Mouse (Mus musculus) liver, adult 2 months (tissue): ENCODE data around the gene Tnni3. TPM values are rescaled to one million over a fixed set of nuclear protein-coding genes. Genes with fewer than 3 reads are reported as not detected.
A peak's percentile ranks its signal among the peaks of the same experiment; 100 is the strongest.
"Not testable (repeated sequence)": the region's sequence is repeated elsewhere in the genome, so short reads cannot be mapped to it uniquely, and the experiment has no call there.

Source experiments
- DNase-seq: peaks from one replicate; pipeline ENCODE4 v3.0.0-alpha.2; 2011; ENCODE audit warnings: low read depth, low spot score; ENCODE audit errors: extremely low read depth
- H3K27ac ChIP-seq: fragments of 200-500 bp; replicated peaks from 2 replicates; pipeline ENCODE4 v1.5.1; 2012; ENCODE audit warnings: low read depth, mild to moderate bottlenecking, control low read depth, inconsistent platforms, low read length; ENCODE audit not compliant: insufficient read depth
- H3K27me3 ChIP-seq: fragments of 200-500 bp; 2 replicates; pipeline ENCODE4 v1.6.1; 2012; ENCODE audit warnings: mild to moderate bottlenecking, moderate library complexity, low read length, inconsistent platforms; ENCODE audit not compliant: control insufficient read depth, insufficient read depth
- H3K36me3 ChIP-seq: fragments of 200-500 bp; 2 replicates; pipeline ENCODE4 v1.6.1; 2012; ENCODE audit warnings: low read length, inconsistent platforms; ENCODE audit not compliant: control insufficient read depth, insufficient read depth
- H3K4me1 ChIP-seq: fragments of 200-500 bp; 2 replicates; pipeline ENCODE4 v1.6.1; 2011; ENCODE audit warnings: low read length; ENCODE audit not compliant: control insufficient read depth, insufficient read depth
- H3K4me3 ChIP-seq: fragments of 200-500 bp; 2 replicates; pipeline ENCODE4 v1.5.1; 2011; ENCODE audit warnings: low read depth, mild to moderate bottlenecking, control low read depth, low read length, moderate library complexity; ENCODE audit not compliant: insufficient read depth
- H3K79me2 ChIP-seq: fragments of 200-500 bp; 2 replicates; pipeline ENCODE4 v1.6.1; 2012; ENCODE audit warnings: inconsistent platforms, mild to moderate bottlenecking, low read length, moderate library complexity; ENCODE audit not compliant: control insufficient read depth, insufficient read depth
- H3K9ac ChIP-seq: fragments of 200-500 bp; 2 replicates; pipeline ENCODE4 v1.6.1; 2012; ENCODE audit warnings: low read depth, mild to moderate bottlenecking, control low read depth, inconsistent platforms, low read length
- CTCF ChIP-seq: fragments of 200-500 bp; IDR thresholded peaks from 2 replicates; pipeline ENCODE4 v1.5.1; 2011; ENCODE audit warnings: low read depth, low read length, control low read depth
- POLR2A ChIP-seq: fragments of 200-500 bp; IDR thresholded peaks from 2 replicates; pipeline ENCODE4 v1.6.1; 2011; ENCODE audit warnings: low read length, control low read depth; ENCODE audit not compliant: insufficient read depth; ENCODE audit errors: extremely low read depth
- WGBS: fragments of 180-500 bp; shearing (Covaris S2); methylation state at CpG from one replicate; pipeline ENCODE4 v1.1.7; 2018; 5-methylcytosine and 5-hydroxymethylcytosine counted together
- polyA plus RNA-seq: library from polyadenylated mRNA; depleted of rRNA; stranded (reverse); fragments of >200 nt; gene quantifications from 2 replicates; pipeline ENCODE4 v1.2.3, GENCODE M21; 2012
- total RNA-seq: library from RNA; depleted of rRNA; stranded (reverse); fragments of >200 nt; gene quantifications from 2 replicates; pipeline ENCODE4 v1.2.3, GENCODE M21; 2014

The Tnni3 gene
- total and polyA plus RNA-seq, 2 experiments: 0.76 TPM; not detected in 1

DNA sequence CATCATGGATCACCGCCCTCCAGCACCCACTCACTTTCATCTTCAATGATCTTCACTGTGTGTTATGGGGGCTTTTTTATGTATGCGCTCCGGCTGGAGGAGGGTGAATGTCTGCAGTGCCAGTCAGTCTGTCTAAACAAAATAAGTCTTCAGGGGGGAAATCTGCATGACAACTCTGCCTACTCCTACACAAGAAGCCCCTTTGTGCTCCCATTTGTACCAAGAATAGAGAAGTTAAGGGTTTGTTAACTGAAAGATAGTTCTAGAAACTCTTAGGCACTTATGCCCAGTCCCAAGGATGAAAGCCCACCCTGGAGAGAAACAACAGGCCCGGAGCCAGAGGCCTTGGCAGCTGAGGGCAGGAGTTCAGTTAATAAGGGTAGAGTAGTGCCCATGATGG lies 12.3 kb upstream of the Tnni3 start:
- no peak for DNase-seq
- no peak for TF ChIP-seq CTCF
- TF ChIP-seq POLR2A: no peak
- H3K4me3 ChIP-seq: no peak overlapping the region
- WGBS: 89% methylated on average over 4 of the region's 4 CpGs
- H3K79me2 ChIP-seq: no peaks in the 10 kb centered on the region
- no peaks in the 10 kb centered on the region for H3K36me3 ChIP-seq
- H3K27me3 ChIP-seq: no peaks in the 10 kb centered on the region
- no peak overlapping the region for H3K9ac ChIP-seq
- no peaks in the 10 kb centered on the region for H3K4me1 ChIP-seq
- H3K27ac ChIP-seq: no peak overlapping the region

DNA sequence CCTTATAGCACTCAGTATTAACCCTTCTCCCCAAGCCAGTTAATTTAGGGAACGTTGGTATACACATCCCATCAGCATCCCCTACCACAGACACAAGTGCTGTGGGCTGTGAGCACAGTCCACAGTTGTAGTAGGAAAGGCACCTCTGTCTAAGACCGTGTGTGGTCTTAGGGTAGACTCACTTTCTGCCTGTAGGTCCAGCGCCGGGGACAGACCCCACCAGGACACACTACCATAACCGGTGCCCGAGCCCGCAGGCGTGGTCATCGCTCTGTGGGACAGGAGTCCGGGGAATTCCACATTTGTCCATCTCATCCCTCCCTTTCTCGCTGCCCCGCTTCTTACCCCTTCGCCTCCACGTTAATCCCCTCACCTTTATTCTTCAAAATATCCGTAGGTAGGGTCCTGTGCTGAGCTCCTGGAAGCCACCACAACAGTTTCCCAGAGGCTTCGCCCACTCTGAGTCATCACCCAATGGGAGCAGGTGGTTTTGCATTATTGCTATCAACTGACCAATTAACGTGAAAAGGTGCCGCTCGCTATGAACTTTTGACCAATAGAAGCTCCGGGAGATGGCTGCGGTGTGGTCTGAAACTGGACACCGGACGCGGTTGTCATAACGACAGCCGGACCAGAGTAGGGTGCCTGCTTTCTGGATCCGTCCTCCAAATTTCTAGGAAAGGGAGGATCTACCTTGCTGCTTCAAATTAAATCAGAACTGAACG lies 8.1 kb upstream of the Tnni3 start, which contains the start of gene Dnaaf3:
Dnaaf3 (minus strand) TSS at position 449 of the 725 bp plus-strand sequence.
- Histone ChIP-seq H3K9ac (no peak within 1 kb of the TSS), H3K4me3 (peak within 1 kb of the TSS; percentile 6; the same call in 1 of the 2 replicates), H3K4me1 (no peaks in the 10 kb centered on the region), H3K79me2 (no peaks in the 10 kb centered on the region), H3K27ac (no peak within 1 kb of the TSS), H3K36me3 (no peaks in the 10 kb centered on the region), H3K27me3 (no peaks in the 10 kb centered on the region)
- WGBS: 5% methylated on average over 28 of the region's 28 CpGs
- DNase-seq: peak; percentile 78
- TF ChIP-seq CTCF (no peak), POLR2A (no peak)

DNA sequence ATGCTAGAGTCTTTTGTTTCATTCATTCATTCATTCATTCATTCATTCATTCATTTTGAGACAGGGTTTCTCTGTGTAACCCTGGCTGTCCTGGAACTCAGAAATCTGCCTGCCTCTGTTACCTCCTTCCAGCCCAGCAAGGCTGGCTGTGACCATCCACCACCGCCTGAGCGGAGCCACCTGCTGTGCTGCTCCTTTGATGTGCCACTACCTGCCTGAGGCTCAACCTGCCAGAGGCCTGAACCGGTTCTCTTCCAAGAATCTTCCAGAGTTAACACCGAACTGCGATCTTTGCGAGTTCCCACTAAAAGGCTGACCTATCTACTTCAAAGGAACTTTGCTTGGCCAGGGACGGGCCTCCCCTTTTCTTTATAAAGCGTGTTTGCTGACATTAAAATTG lies 6.1 kb upstream of the Tnni3 start:
- H3K27me3 ChIP-seq, H3K36me3 ChIP-seq, H3K4me3 ChIP-seq, H3K4me1 ChIP-seq, H3K9ac ChIP-seq, H3K79me2 ChIP-seq, DNase-seq, H3K27ac ChIP-seq: not testable (repeated sequence)
- WGBS: 88% methylated on average over 8 of the region's 8 CpGs

DNA sequence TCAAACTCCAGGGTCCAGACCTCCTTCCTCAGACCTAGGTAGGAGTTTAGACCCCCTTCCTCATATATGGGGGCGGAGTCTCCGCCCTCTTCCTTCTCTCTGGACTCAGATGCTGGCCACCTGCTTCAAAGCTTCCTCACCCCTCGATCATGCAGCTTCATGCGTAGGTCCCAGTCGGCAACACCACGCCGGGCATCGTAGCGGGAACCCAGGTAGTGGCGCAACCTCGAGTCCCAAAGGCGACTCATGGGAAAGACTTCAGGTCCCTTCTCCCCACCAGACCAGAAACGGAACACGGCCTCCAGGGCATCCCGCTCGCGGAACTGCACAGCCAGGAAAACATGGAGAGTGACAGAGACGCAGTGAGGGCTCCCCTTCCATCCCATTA lies 3.3 kb upstream of the Tnni3 start:
- Histone ChIP-seq H3K27ac (no peak overlapping the region), H3K36me3 (no peaks in the 10 kb centered on the region), H3K4me3 (0 out of 2 replicates have a peak overlapping the region, but pooled peaks have one; percentile 10), H3K27me3 (no peaks in the 10 kb centered on the region), H3K9ac (no peak overlapping the region), H3K79me2 (no peaks in the 10 kb centered on the region), H3K4me1 (peaks cover 2% of the 10 kb centered on the region; the same call in 1 of the 2 replicates)
- DNase-seq: no peak
- WGBS: 72% methylated on average over 18 of the region's 18 CpGs
- TF ChIP-seq POLR2A (no peak), CTCF (no peak)

DNA sequence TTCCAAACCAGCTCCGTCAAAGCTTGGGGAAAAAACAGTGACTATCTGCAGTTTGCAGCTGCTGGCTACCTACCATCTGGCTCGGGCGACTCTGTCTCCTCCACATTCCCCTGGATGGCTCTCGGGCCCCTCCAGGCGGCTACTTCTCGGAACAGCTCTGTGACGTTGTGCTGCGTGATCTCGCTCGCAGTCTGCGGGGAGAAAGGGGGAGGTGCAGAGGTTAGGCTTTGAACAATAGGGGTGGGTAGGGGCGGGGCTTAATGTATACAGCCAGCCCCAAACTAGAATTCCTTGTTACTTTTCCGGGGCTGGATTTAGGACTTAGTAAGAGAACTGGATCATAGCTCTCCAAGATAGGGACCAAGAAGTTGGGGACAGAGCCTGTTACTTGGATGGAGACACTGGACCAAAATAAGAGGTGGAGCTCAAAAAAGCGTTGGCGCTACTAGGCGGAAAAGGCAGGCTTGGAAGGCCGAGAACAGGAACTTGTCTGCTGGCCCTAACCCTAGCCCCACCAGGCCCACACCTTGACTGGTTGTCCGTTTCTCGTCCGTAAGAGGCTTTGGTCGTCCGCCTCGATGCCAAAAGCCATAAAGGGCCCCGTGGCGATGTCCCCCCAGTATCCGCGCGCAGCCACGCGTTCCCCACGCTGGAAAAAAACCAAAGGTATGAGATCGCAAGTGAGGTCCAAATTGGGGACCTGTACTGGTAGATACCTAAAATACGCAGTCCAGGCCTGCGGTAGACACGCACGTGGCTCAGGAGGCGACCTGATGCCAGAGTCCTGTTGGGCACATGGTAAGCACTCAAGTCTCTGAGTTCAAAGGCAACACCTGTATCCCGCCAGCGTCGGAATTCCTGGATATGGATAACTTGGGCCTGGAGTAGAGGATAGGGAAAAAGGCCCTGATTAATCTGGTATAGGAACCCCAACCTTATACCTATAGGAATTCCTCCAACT lies 2.6 kb upstream of the Tnni3 start:
- no peak for TF ChIP-seq POLR2A
- TF ChIP-seq CTCF: peak; percentile 64
- H3K4me1 ChIP-seq: peaks cover 2% of the 10 kb centered on the region; the same call in 1 of the 2 replicates
- no peak overlapping the region for H3K27ac ChIP-seq
- H3K79me2 ChIP-seq: no peaks in the 10 kb centered on the region
- H3K4me3 ChIP-seq: peak overlapping the region; percentile 54
- no peaks in the 10 kb centered on the region for H3K27me3 ChIP-seq
- 36% methylated on average over 40 of the region's 40 CpGs for WGBS
- peak overlapping the region; percentile 58 for H3K9ac ChIP-seq
- H3K36me3 ChIP-seq: no peaks in the 10 kb centered on the region
- DNase-seq: peak; percentile 10
